Mouse (Mus musculus) myocyte (in vitro differentiated cells): ENCODE results near the gene AA986860.

Source experiments
- CEBPB ChIP-seq: IDR thresholded peaks from 2 replicates; pipeline ENCODE4 v1.6.1; 2011; ENCODE audit warnings: mild to moderate bottlenecking, moderate library complexity; ENCODE audit not compliant: poor library complexity, insufficient read depth, severe bottlenecking
- E2F4 ChIP-seq: IDR thresholded peaks from one replicate; pipeline ENCODE4 v1.6.1; 2011; ENCODE audit warnings: mild to moderate bottlenecking, control low read depth, moderate library complexity; ENCODE audit not compliant: insufficient read depth
- MAX ChIP-seq: IDR thresholded peaks from one replicate; pipeline ENCODE4 v1.6.1; 2011; ENCODE audit warnings: low read depth, mild to moderate bottlenecking, control low read depth
- MYOD1 ChIP-seq, 3 experiments: IDR thresholded peaks; one replicate each; pipeline ENCODE4 v1.6.1; 2011; ENCODE audit warnings: control low read depth in 2 of 3, low read depth in 2 of 3, mild to moderate bottlenecking in 2 of 3, moderate library complexity in 1 of 3; ENCODE audit not compliant: insufficient read length in 2 of 3, control insufficient read depth in 1 of 3
- MYOG ChIP-seq, 3 experiments: IDR thresholded peaks; one replicate each; pipeline ENCODE4 v1.6.1; 2011; ENCODE audit warnings: control low read depth in 2 of 3, low read depth in 2 of 3, mild to moderate bottlenecking in 2 of 3; ENCODE audit not compliant: insufficient read length in 2 of 3, control insufficient read depth in 1 of 3, insufficient read depth in 1 of 3
- POLR2A ChIP-seq: IDR thresholded peaks from one replicate; pipeline ENCODE4 v1.6.1; 2011; ENCODE audit warnings: low read depth, mild to moderate bottlenecking, control low read depth, moderate library complexity; ENCODE audit not compliant: insufficient read length
- POLR2AphosphoS2 ChIP-seq: IDR thresholded peaks from one replicate; pipeline ENCODE4 v1.6.1; 2011; ENCODE audit warnings: low read depth, control low read depth; ENCODE audit not compliant: insufficient read length
- REST ChIP-seq: IDR thresholded peaks from one replicate; pipeline ENCODE4 v1.6.1; 2011; ENCODE audit warnings: mild to moderate bottlenecking, control low read depth, moderate library complexity; ENCODE audit not compliant: insufficient read depth, insufficient read length
- TCF12 ChIP-seq: IDR thresholded peaks from one replicate; pipeline ENCODE4 v1.6.1; 2011; ENCODE audit warnings: mild to moderate bottlenecking, control low read depth; ENCODE audit not compliant: poor library complexity, insufficient read depth, severe bottlenecking
- TCF3 ChIP-seq: IDR thresholded peaks from one replicate; pipeline ENCODE4 v1.6.1; 2011; ENCODE audit warnings: low read depth, control low read depth; ENCODE audit not compliant: insufficient read length
- USF1 ChIP-seq: IDR thresholded peaks from one replicate; pipeline ENCODE4 v1.6.1; 2011; ENCODE audit warnings: low read depth, mild to moderate bottlenecking, control low read depth, moderate library complexity

DNA sequence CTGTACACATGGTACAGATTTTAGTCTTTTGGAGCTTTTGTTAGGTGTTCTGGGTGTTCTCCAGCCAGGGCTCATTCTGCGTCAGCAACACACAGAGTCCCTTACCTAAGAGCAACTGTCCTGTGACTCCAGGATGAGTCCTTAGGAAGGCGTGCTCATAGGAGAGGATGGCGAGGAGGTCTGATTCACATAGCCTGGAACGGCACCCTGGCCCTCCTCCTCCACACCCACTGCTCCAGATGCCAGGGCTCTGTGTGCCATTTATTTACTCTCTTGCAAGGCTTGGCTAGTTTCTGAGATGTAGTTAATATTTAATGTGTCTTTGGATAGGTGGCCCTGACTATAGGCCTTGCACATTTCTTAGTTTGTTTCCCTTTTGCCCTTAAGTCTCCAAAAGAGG lies 1.9 kb downstream of the AA986860 start:
- no peak for TF ChIP-seq MAX
- no peak for TF ChIP-seq CEBPB
- TF ChIP-seq POLR2A: no peak
- no peak for TF ChIP-seq E2F4
- TF ChIP-seq USF1: no peak
- no peak for TF ChIP-seq POLR2AphosphoS2
- no peak for TF ChIP-seq MYOG (IDR thresholded peaks at IDR 0.05; ENCODE audit: control insufficient read depth in 1 of 3, insufficient read depth in 1 of 3, insufficient read length in 2 of 3, low read depth in 2 of 3)
- TF ChIP-seq TCF3: no peak
- TF ChIP-seq MYOD1 (IDR thresholded peaks at IDR 0.05; ENCODE audit: control insufficient read depth in 1 of 3, insufficient read length in 2 of 3, low read depth in 2 of 3): no peak
- TF ChIP-seq TCF12: no peak
- TF ChIP-seq REST: no peak
